Mouse (Mus musculus): ENCODE data around the gene Smpd2.
A peak's percentile ranks its signal among the peaks of the same experiment; 100 is the strongest.

Gene Smpd2

GRCm38 (mm10) chr10:41451656-41452055 lies 38.5 kb downstream of the Smpd2 start:
- no peak for DNase-seq (ENCODE audit: low spot score)

- no peak for DNase-seq (ENCODE audit: low spot score)
Measured at GRCm38 (mm10) chr10:41450780-41451522, 39.2 kb downstream of the Smpd2 start.

DNA sequence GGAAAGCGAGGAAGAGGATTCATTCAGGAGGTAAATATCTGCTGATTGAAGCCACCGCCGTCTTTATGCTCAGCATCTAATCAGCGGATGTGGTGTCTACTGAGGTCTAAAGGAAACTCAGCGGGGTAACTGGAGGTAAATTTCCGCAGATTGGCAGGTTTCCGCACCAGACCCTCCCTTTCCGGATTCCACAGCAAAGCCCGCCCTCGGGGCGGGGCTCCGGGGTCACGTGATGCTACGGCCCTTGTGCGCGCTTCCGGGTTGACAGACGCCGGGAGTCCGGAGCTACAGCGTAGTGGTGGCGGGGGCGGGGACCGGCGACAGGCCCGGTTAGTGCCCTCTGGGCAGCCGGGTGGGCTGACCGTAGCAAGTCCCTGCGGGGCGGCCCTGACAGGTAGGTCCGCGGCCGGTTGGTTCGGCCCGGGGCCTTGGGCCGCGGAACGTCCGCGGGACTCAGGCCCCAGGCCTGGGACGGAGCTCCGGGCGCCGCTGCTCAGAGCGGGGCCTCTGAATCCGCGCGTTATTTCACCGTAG lies 40.0 kb downstream of the Smpd2 start, which contains the start of gene Zbtb24:
Gene Zbtb24 (plus strand): TSS at position 247 of the 534 bp plus-strand sequence.
- DNase-seq (ENCODE audit: low spot score): peak; percentile 98

DNA sequence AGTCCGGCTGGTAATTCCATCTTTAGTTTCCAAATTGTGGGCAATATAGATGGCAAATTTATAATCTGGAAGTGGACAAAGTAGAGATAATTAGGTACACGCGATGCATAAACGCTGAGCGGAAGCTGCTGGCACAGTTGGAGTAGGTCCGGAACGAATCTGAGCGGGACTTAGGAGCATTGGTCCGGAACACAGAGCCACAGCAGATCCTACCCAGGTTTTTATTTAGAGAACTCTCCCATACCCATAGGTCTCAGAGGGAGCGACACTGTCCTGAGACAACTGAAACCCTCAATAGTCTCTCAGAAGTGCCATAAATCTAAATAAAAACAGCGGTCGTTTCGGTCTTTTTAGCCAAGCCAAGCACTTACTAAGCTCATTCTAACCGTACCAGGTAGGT lies 40.5 kb downstream of the Smpd2 start:
- no peak for DNase-seq (ENCODE audit: low spot score)

DNA sequence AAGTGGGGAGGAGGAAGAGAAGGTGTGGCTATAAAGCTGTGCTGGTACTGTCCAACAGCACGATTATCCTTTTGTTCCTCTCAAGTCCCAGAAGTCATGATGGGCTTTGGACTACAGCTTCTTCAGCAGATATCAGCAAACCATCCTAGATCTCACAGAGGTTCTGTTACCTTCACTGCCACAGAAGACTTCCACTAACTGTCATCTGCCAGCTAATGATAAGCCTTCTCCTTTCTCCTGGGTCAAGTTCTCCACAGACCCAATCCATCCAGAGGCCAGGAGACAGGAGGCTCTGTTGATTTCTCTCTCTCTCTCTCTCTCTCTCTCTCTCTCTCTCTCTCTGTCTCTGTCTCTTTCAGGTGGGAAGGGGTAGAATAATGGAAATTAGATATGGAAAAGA lies 42.0 kb downstream of the Smpd2 start:
- no peak for DNase-seq (ENCODE audit: low spot score)
